Mouse (Mus musculus): Measurements from ENCODE around the gene Kcnj16. TPM values are rescaled to one million over a fixed set of nuclear protein-coding genes. Genes with fewer than 3 reads are reported as not detected.

Kcnj16 gene
- total RNA-seq (2021) = under 1 TPM in 1 of 2 experiments, not detected in 1; 0.07 TPM
- long read RNA-seq, experiment 1 = 0 reads
- long read RNA-seq, experiment 2 = 0 reads

DNA sequence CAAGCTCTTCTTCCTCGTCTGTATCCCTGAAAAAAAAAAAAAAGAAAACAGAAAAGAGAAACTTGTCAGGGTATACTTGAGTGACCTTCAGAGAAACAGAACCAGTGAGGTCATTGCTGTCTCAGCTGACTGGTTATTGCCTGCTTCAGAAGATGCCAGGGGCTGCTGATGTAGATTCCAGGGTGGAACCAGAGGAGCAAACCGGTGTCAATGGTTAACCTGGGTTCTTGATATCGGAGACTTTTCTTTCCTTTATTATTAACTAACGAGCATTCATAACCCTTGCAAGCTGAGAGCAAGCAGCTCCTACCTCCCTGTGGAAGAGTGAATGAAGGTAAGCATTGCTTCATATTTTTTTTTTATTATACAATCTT lies at the start of gene Kcnj16:
TSS of gene Kcnj16 (plus strand) at position 272 of the 374 bp plus-strand sequence.
- DNase-seq = no peak

DNA sequence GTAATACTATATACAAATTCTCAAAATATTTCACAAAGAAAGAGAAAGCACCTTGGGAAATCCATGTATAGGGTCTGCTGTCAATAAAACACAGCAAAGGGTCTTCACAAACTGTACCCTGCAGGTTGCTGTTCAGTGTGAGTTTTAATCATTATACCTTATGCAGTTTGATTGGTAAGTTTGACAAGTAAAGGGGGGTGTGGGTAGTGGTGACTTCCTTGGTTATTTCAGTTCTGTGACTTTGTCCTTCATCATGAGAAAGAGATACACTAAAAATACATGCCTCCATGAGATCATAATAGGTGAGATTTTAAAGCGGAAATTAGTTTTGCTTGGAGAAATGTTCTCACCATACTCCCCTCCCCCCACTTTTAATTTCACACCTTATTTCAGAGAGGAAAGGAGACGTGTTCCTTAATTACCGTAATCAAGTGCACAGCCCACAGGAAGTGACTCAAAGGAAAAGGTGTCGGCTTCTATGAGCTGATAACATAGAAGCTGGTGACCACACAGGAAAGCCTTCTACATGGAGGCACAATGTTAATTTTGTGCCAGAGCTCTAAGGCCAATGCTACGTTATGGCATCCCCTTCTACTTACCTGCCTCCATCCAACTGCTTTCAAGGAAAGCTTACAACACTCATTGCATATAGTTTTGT lies 48.9 kb upstream of the Kcnj16 start:
- no peak for DNase-seq

DNA sequence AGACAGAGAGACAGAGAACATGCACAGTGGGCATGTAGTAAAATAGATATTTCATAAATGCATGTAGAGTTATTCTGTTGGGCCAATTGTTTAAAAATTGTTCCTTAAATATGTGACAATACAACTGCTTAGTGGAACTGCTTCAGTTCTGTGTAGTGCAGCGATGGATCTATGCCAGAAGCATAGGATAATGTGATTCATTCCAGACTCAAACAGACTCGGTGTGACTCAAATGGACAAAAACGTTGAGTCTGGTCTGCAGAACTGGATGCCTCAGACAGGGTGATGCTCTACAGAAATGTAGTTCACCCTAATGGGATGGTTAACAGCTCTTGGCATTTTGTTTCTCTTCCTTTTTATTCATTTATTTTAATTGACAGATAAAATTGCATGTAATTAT lies 32.1 kb upstream of the Kcnj16 start:
- no peak for DNase-seq

DNA sequence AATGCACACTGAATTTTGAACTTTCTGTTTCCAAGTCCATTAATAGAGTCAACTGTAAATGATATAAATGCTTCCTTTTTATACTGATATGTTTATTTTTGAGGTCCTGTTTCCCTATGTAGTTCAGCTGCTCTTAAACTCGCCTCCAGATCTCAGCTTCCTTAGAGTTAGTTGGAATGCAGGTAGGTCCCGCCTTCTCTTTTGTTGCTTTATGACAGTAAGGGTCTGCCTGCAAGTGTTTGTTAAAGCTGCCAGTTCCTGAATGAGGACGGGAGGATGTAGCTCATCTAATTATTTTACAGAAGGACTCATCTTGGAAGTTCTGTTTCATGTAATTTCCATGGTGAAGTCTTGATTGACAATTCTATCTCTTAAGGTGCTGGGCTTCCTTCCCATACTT lies 25.6 kb upstream of the Kcnj16 start:
- DNase-seq = no peak

DNA sequence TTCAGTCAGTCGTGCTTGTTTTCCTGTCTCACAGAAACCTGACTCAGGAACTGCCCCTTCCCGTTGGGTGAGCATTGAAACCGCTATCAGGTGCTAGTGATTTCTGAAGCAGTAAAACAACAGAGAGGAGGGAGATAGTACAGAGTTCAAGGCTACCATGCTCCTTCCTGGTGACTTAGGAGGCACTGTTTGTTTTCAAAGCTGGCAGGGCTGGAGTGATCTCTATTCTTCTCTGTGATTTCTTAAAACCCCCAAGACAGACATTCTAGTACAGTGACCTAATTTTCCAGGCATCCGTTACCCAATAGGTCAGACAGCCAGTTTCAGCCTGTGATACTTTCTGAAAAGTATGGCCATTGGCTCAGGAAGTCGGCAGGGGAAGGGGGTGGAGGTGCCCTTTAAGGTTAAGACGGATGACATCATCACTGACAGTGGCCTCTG lies 25.1 kb upstream of the Kcnj16 start:
- peak; percentile 36 to 52 for DNase-seq

DNA sequence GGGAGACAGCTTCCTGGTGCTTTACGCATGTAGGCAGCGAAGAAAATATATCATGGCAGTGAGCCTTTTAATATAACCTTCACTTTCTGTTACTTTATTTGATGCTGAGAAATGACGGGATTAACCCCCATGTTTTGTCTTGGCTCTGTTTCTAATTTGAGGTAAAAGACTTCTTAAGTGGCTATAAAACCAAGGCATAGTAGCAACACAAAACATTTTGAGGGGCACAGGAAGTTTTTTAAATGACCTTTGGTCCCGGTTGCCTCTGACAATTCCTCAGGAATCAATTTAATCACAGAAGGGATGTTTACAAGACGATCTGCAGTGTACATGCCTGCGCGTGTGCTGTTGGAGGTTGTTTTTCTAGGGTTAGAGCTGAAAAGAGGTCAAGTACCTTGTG lies 11.2 kb upstream of the Kcnj16 start:
- no peak for DNase-seq

DNA sequence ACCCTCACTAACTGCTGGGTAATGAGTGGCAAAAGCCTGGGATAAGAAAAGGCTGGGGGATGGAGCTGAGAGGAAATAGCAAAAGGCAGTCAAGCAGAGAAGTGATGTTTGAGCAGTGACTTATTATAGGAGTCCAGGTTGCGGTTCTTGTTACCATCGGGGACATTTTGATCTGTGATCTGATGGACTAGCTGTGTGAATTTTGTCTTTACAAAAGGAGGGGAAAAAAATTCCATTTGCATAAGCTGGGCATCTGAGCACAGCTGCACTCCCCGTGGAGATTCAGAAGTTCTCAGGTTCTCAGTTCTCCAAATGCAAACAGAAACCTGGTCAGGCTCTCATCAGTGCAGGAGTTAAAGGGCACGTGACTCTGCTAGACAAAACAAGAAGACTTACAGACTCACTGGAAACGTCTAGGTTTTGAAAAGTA lies 6.2 kb upstream of the Kcnj16 start:
- DNase-seq = no peak

DNA sequence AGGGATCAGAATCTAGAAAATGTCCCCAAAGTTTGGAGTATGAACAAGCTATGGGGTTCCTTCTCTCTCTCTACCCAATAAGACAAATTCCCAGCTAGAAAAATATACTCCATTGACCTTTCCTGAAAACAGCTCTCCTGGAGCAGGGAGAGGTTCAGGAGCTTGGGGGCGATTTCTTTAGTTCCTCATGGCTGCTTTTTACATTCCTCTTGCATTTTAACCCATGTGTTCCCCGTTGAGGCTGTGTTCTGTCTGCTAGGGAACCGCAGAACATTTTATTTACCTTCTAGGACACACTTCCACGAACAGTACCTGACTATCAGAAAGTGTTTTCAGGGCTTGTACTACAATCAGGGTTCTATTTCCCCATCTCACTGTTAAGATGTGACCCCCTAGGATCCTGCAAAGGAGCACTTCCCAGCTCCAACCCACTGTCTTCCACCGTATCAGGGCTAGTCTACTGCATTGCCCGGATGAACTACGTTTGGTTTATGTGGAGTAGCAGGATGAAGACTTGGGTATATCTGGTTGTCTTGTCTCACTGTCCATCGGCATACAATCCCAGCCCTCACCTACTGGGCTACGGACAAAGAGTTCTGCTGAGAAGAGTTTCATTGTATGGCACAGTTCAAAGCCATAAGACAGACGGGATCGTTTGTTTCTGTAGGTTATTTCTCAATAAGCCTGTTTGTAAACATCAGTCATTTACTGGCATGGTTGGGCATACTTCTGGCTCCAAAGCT lies 643 bp upstream of the Kcnj16 start:
- no peak for DNase-seq

DNA sequence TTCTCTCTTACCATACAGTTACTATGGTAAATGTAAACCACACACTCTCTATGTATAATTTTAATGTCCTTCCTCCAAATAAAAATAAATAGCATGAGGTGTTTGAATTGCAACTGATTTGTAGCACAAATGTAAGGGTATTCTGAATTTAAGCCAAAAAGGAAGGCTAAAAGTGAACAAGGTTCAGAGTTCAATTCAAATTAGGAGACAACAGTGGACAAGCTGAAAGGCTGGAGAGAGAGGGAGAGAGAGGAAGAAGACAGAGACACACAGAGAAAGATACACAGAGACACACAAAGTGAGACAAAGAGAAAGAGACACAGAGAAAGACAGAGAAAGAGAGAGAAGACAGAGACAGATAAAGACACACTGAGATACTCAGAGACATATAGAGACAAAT lies 1.1 kb downstream of the Kcnj16 start:
- DNase-seq = no peak

DNA sequence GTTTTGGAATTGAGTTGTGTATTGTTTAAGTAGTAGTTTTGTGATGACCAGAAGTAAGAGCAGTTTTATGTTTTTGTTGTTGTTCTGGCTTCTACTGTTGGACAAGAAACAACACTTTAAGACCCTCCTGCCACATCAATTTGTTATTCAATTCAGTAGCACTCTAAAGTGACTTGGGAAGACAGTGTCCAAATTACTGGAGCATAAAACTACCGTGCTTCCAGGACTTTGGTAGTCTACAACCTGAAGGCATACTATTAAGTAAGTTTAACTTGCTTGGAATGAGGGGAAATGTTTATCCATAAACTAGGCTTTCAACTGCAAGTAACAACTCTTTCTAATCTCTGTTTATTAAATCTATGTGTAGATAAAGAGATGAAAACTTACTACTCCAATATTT lies 17.7 kb downstream of the Kcnj16 start:
- DNase-seq = no peak

DNA sequence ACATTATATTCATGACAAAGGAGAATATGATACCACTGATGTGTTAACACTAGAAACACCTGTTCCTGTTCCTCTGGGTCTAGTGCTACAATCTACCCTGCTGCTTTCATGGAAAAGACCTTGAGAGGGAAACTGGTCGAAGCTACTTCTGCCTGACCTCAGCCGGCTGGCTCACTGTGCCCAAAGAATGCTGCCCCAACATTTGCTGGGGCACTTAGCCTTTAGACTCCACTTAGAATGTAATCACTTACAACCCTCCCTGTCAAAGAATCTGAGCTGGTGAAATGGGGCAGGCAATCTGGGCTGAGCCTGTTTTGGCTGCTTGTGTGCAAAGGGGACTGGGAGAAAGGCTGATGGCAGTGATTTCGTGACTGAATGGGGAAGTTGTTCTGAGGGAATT lies 18.1 kb downstream of the Kcnj16 start:
- no peak for DNase-seq

DNA sequence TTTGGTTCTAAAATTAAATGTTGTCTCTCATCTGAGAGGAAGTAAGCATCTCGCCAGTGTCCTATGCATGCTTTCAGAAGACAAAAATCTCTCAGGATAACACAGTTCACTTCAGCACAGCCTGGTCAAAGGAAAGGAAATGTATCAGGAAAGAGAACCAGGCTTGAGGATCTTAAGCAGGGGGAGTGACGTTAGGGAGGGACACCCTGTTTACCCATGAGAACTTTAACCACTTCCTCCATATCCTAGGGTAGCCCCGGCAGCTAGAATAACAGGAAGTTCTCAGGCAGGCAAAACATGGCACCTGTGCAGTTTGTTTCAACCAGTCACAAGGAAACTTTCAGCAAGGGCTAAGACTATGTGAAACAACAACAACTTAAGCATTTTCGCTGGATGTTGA lies 25.8 kb downstream of the Kcnj16 start:
- peak in 1 of 2 experiments; percentile 3 for DNase-seq

DNA sequence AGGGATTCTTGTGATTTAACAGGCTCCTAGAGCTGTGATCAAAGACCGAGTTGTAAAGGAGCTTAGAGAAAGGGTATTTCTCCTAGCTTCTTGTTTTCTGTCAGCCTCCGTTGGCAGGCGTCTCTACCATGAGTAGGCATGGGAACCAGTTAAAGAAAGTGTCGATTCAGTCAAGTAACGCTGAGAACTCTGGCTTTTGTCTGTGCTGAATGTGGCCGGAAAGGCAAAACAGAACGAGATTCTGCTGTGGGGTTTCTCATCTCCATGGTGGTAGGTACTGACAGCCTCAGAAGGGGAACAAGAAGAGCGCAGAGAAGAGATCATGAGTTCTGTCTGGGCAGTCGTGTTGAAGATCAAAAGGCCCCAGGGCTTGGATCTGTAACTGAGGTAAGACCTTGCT lies 29.4 kb downstream of the Kcnj16 start:
- DNase-seq = no peak

DNA sequence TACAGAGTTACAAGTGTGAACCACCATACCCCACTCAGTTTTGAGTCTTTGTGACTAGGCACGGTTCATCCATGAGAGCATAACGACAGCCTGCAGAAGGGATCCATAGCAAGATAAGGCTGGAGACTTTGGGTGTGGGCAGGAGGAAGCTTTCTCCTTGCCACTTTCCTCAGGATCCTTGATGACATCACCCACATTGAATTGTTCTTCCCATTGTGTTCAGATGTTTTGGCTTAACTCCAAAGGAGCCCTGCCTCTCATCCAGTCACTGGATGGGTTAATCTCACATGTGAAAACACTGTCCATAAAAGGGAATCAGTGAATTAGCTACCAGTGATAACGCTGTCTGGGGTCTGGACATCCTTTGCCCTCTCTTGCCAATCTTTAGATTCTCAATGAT lies 37.3 kb downstream of the Kcnj16 start:
- no peak for DNase-seq

DNA sequence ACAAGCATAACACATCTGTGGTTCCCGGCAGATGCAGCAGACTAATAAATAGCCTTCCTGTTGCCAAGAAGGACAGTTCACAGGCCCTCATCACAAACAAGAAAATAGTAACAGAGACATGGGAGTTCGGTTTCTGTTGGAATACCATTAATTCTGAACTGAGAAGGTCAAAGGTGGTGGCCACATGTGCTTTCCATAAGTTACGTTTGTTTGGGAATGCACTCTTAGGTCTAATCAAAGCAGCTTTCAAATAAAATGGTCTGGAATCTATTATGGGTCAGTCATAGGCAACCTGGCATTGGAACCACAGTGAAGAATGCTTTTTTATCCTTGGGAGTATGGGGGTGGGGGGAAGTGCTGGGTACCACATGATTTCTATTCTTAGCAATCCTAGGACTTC lies 41.6 kb downstream of the Kcnj16 start:
- DNase-seq = no peak

DNA sequence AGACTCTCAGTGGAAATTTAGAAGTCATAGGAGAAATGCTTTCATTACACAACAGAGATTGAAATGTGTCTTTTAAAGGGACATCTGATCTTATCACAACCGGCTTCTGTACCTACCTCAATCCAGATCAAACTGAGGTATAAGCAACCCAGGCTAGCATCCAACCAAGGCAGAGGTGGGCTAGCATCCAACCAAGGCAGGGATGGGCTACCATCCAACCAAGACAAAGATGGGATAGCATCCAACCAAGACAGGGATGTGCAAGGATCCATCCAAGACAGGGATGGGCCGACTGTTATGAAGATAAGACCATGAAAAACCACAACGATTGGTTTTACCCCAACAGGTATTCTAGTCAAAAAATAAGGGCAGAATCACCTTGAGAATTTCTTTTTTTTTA lies 48.4 kb downstream of the Kcnj16 start:
- DNase-seq = no peak

DNA sequence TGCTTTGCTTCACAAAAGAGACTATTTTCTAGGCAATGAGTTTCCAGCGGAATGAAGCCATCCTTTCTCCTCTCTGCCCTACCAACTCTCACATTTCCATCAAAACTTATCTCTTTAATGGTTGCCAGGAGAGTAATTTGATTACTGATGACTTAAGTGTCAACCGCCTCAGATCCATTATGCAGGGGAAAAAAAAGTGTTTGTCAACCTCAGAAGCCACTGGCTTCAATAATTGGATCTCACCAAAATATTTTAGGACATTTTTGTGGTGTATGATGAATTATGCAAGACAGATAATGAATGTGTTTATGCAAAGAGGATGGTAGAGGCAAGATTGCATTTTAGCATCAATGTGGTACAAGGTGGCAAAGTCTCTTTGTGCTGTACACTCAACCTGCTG lies 52.4 kb downstream of the Kcnj16 start:
- DNase-seq = no peak

DNA sequence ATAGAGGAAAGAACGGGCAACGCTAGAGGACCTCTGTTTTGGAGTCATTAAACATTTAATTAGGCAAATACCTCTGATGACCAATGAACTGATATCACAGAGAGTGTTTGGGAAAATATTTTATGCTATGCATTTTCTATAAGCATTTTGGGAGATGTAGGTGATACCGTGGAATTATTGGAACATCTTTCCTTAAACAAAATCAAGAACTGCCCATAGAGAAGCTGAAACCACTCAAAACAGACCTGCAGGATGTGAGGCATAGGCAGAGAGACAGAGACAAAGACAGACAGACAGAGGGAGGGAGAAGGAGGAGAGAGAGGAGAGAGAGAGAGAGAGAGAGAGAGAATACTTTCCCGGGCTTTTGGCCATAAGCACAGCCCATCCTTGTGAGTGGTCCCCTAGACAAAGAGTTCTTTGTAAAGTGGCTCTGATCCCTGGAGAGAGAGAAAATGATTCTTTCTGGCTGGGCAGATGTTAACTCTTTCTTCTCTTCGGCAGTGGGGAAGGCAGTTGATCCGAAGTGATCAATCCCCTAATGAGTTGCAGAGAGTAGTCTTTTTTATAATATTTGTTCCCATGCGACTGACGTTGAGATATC lies 54.9 kb downstream of the Kcnj16 start:
- DNase-seq = no peak

DNA sequence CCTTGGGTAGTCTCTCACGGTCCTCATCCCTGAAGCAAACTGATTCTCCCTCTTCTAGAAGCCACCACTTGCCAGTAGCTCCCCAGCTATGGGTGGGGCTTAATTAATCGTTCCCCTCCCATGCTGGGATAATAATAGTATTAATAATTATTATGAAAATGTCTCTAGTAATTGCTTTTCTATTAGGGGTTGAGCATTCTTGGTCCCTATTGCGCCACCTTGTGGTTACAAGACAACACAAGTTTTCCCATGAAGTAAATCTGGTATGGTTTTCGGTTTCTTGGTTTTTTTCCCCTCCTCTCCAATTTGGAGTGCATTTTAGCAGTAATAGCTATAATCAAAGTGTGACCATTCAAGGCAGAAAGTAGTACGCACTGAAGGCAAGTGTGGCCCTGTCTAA lies 74.3 kb downstream of the Kcnj16 start:
- peak; percentile 25 to 36 for DNase-seq

DNA sequence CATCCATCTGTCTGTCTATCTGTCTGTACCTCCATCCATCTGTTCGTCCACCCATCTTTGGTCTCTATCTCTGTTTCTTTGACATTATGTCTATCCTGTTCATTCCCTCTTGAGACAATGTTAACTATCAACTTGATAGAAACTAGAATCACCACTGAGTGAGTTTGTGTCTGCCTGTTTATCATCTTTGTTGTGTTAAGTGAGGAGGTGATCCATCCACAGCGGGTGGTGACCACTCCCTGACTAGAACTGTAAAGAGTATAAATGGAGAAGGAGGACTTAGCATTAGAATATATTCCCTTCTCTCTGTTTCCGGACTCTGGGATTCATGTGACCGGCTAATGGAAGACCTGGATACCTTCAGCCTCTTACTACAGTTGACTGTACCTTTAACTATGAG lies 75.5 kb downstream of the Kcnj16 start:
- no peak for DNase-seq

DNA sequence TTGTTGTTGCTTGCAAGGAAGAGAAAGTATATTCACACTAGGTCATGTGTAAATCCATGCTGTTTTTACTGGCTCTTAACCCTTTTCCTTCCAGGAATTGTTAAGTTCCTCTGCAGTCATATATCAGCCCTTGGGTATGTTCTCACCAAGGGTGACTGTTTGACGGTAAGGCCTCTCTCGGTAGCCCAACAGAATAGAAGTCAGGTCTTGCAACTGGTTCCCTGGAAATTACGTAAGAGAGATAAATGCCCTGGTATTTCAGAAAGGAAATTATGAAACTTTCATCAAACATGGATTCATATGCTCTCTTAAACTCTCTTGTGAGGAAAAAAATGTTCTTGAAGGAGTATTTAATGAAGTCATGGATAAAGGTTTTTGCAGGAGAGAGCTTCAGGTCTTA lies 86.4 kb downstream of the Kcnj16 start:
- DNase-seq = no peak

DNA sequence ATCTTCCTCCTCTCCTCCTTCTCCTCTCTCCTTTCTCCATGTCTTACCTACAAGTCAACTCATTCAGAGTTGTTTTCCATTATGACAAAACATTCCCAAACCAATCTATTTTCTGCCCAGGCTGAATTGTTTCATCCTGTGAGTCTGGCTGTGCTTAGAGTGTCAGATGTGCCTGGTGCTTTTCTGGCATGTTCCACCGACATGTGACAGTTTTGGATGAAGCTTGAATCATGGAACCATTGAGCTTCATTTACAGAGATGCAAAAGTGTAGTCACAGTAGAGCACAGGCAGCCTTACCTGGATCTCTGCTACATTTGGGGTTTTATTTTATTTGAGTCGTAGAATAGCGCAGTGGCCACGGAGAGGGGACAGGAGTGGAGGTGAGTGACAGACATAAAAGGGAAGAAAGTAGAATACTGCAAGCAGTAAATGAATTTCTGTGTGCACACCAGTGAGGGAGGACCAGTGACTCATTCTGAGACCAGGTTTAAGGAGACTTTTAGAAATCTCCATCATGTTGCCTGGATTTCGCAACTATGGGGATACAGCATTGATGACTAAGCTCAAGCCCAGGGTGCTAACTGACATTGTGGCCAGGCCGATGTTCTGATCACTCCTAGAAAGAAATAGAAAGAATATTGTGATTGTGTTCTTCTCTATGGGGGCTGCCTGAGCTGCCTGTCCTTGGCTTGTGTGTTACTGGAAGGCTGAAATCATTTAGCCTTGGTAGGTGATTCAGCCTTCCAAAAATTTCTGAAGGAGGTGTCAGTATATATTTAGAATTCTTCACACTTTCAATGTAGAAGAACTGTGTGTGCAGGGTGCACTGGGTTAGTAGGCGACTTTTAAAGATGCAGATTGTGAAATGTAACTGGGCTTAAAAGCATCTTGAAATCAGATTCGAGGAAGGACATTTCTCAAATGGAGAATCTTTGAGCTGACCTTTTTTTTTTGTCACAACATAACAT lies 87.3 kb downstream of the Kcnj16 start:
- no peak for DNase-seq
